Mouse (Mus musculus) hindbrain, embryonic 14.5 days (tissue): ENCODE results near the gene AC161166.1. TPM values are rescaled to one million over a fixed set of nuclear protein-coding genes. Genes with fewer than 3 reads are reported as not detected.
"Not testable (repeated sequence)": the region's sequence is repeated elsewhere in the genome, so short reads cannot be mapped to it uniquely, and the experiment has no call there.

Experiments
- ATAC-seq: fragments of 200-750 bp; cut with Nextera tagmentation; 2 replicates; pipeline ENCODE4 v1.8.0; 2017; ENCODE audit warnings: moderate number of reproducible peaks, mild to moderate bottlenecking, moderate TSS enrichment, moderate library complexity; ENCODE audit not compliant: low FRiP score
- DNase-seq: peaks from one replicate; pipeline ENCODE4 v3.0.0-alpha.2; 2015; ENCODE audit warnings: low spot score
- H3K27ac ChIP-seq: fragments of 300-500 bp; sonication (generic); 2 replicates; pipeline ENCODE4 v1.5.1; 2014; ENCODE audit warnings: mild to moderate bottlenecking, moderate library complexity
- H3K27me3 ChIP-seq: fragments of 300-500 bp; sonication (generic); 2 replicates; pipeline ENCODE4 v1.6.1; 2014; ENCODE audit warnings: mild to moderate bottlenecking, low read length, mixed read lengths; ENCODE audit not compliant: control insufficient read depth, insufficient read depth
- H3K36me3 ChIP-seq: fragments of 300-500 bp; sonication (generic); replicated peaks from 2 replicates; pipeline ENCODE4 v1.6.1; 2014; ENCODE audit not compliant: control insufficient read depth, insufficient read depth
- H3K4me1 ChIP-seq: fragments of 300-500 bp; sonication (generic); replicated peaks from 2 replicates; pipeline ENCODE4 v1.6.1; 2014; ENCODE audit warnings: antibody characterized with exemption, low read length, mixed read lengths; ENCODE audit not compliant: control insufficient read depth, insufficient read depth
- H3K4me2 ChIP-seq: fragments of 300-500 bp; sonication (generic); replicated peaks from 2 replicates; pipeline ENCODE4 v1.6.1; 2014; ENCODE audit warnings: mild to moderate bottlenecking, moderate library complexity
- H3K4me3 ChIP-seq: fragments of 300-500 bp; sonication (generic); replicated peaks from 2 replicates; pipeline ENCODE4 v1.5.1; 2014; ENCODE audit warnings: mild to moderate bottlenecking, low read length
- H3K9ac ChIP-seq: fragments of 300-500 bp; sonication (generic); 2 replicates; pipeline ENCODE4 v1.6.1; 2014
- H3K9me3 ChIP-seq: fragments of 300-500 bp; sonication (generic); 2 replicates; pipeline ENCODE4 v1.6.1; 2016; ENCODE audit warnings: low read length; ENCODE audit not compliant: control insufficient read depth
- WGBS: fragments of 180-500 bp; shearing (Covaris S2); extraction: QIAGEN DNeasy Blood & Tissue Kit; methylation state at CpG from one replicate; pipeline ENCODE4 v1.1.7; 2014; 5-methylcytosine and 5-hydroxymethylcytosine counted together
- polyA plus RNA-seq: library from polyadenylated mRNA; unstranded; fragments of >200 nt; fragmentation: Nextera tagmentation; extraction: Ambion mirVana; gene quantifications from 2 replicates; pipeline ENCODE4 v1.2.1, GENCODE M21; 2014

The AC161166.1 gene
- polyA plus RNA-seq, 1 experiment from 2014 or later: 0.98 TPM

DNA sequence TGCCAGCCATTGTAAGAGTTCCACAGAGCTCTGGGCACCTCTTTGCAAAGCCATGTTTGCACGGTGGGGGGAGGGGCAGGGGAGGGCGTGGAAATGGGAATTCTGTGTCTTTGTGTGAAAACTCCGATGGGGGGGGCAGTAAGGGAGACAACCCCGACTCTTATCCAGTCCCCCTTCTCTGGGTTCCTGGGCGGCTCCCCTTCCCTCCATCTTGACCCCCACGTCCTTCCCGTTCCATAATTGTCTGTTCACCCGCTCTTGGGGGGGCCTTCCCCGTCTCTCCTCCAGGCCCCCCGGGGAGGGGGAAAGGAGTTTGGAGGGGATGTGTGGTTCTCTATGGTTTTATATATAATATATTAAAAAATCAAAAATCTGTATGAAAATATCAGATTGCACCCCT, 8.3 kb downstream of the AC161166.1 start:
- Histone ChIP-seq H3K4me2 (no peak overlapping the region), H3K36me3 (peaks cover 46% of the 10 kb centered on the region), H3K9me3 (no peaks in the 10 kb centered on the region), H3K4me1 (peaks cover 22% of the 10 kb centered on the region), H3K4me3 (no peak overlapping the region), H3K27ac (no peak overlapping the region), H3K9ac (no peak overlapping the region), H3K27me3 (no peaks in the 10 kb centered on the region)
- no peak for DNase-seq
- ATAC-seq: no peak
- 18% methylated on average over 10 of the region's 10 CpGs for WGBS

DNA sequence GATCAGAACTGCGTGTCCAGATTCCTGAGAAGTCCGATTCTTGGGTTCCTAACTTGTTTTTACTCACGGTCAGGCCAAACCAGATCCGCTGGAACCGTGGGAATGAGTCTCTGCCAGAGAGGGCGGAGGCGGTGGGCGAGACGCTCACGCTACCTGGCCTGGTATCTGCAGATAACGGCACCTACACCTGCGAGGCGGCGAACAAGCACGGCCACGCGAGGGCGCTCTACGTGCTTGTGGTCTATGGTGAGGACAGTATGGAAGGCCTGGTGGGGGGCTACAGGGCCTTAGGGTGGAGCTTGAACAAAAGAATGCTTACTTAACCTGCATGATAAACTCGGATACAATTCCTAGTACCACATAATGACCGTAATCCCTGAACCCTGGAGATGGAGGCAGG, 10.8 kb downstream of the AC161166.1 start:
- Histone ChIP-seq H3K27me3 (no peaks in the 10 kb centered on the region), H3K4me2 (no peak overlapping the region), H3K4me3 (no peak overlapping the region), H3K9me3 (no peaks in the 10 kb centered on the region), H3K27ac (no peak overlapping the region), H3K36me3 (peaks cover 48% of the 10 kb centered on the region), H3K4me1 (peaks cover 16% of the 10 kb centered on the region), H3K9ac (no peak overlapping the region)
- 58% methylated on average over 21 of the region's 21 CpGs for WGBS
- no peak for DNase-seq
- no peak for ATAC-seq

DNA sequence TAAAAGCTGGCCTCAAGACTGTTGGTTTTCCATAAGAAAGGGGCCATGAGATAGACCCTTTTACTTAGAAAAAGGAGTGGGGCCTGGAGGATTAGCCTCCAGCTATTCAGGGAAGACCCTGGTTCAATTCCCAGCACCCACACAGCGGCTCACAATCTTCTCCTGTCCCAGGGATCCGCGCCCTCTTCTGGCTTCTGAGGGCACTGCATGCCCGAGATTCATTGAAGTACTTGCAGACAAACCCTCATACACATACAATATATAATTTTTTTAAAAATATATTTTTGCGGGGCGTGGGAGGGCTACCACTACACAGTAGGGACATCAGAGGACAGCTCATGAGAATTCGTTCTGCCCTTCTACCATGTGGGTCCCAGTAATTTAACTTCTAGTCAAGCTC, 11.3 kb downstream of the AC161166.1 start:
- peaks cover 48% of the 10 kb centered on the region for H3K36me3 ChIP-seq

DNA sequence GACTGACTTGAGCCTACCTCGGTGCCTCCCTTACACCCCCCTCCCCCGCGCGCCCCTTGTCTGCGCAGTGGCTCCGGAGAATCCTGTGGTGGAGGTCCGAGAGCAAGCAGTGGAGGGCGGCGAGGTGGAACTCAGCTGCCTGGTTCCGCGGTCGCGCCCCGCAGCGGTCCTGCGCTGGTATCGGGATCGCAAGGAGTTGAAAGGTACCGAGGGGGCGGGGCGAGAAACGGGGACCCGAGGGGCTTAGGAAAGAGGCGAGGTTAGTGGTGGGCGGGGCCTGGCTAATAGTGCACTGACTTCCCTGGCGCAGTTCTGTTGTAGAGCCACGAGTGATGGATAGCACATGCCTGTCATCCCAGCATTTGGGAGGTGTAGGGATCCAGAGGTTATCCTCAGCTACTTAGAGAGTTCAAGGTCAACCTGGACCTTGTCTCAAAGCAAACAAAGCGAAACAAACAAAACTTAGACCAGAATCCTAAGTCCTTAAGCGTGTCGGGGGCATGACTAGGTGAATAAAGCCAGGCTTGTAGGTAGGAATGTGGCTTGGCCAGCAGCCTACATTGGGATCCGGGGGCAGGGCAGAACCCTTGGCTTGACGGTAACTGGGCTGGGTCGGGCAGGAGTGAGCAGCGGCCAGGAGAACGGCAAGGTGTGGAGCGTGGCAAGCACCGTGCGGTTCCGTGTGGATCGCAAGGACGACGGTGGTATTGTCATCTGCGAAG, 12.2 kb downstream of the AC161166.1 start:
- H3K4me1 ChIP-seq: peaks cover 3% of the 10 kb centered on the region; the same call in 1 of the 2 replicates
- H3K9ac ChIP-seq: no peak overlapping the region
- DNase-seq (no peak), ATAC-seq (no peak)
- peaks cover 48% of the 10 kb centered on the region for H3K36me3 ChIP-seq
- H3K9me3 ChIP-seq: no peaks in the 10 kb centered on the region
- WGBS: 20% methylated on average over 43 of the region's 43 CpGs
- no peak overlapping the region for H3K4me2 ChIP-seq
- H3K27ac ChIP-seq: no peak overlapping the region
- H3K27me3 ChIP-seq: no peaks in the 10 kb centered on the region
- H3K4me3 ChIP-seq: no peak overlapping the region

More for the DNA sequence above, 11.3 kb downstream of the AC161166.1 start:
- Histone ChIP-seq H3K9ac (no peak overlapping the region), H3K4me2 (no peak overlapping the region), H3K27me3 (no peaks in the 10 kb centered on the region), H3K4me1 (peaks cover 12% of the 10 kb centered on the region), H3K4me3 (no peak overlapping the region), H3K9me3 (no peaks in the 10 kb centered on the region), H3K27ac (no peak overlapping the region)
- ATAC-seq (no peak), DNase-seq (no peak)
- WGBS: 34% methylated on average over 7 of the region's 7 CpGs

DNA sequence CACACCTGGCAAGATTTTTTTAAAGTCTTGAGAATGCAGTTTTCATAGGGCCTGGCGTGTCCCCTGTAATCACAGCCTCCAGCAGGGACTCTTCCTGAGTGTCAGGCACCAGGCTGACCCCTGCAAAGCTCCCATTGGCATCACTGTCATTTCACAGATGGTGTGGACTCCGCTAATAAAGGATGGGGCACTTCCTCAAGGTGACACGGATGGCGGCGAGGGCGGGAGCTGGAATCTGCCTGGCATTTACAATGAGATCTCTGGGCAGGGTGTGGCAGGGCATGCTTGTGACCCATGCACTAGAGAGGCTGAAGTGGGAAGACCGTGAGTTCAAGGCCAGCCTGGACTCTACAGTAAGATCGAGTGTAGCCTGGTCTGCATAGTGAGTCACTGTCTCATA, 24.0 kb downstream of the AC161166.1 start:
- Histone ChIP-seq H3K4me2 (no peak overlapping the region), H3K27ac (no peak overlapping the region), H3K9me3 (no peaks in the 10 kb centered on the region), H3K27me3 (no peaks in the 10 kb centered on the region), H3K9ac (no peak overlapping the region), H3K4me1 (peaks cover 43% of the 10 kb centered on the region), H3K4me3 (no peak overlapping the region), H3K36me3 (peaks cover 29% of the 10 kb centered on the region)
- ATAC-seq (no peak), DNase-seq (no peak)
- WGBS: 75% methylated on average over 8 of the region's 8 CpGs

DNA sequence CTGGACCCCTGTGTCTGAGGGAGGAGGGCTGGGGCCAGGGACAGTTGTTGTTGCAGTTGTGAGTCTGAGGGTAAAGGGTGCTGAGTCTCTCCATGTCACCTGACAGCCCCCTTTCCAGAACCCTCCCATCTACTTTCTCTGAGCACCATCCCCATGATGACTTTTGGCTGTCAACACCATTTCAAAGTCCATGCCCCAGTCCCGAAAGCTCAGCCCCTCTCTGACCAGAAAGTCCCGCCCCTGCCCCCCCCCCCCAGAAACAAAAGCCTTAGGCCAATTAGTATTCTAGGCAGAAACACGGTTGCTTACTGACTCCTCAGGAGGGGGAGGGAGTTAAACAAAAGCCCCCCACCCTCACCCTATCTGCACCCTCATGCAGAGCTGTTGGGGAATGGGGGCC, 24.9 kb downstream of the AC161166.1 start:
- Histone ChIP-seq H3K4me1 (peaks cover 49% of the 10 kb centered on the region), H3K36me3 (peaks cover 26% of the 10 kb centered on the region)
- 25% methylated on average over 2 of the region's 3 CpGs for WGBS

DNA sequence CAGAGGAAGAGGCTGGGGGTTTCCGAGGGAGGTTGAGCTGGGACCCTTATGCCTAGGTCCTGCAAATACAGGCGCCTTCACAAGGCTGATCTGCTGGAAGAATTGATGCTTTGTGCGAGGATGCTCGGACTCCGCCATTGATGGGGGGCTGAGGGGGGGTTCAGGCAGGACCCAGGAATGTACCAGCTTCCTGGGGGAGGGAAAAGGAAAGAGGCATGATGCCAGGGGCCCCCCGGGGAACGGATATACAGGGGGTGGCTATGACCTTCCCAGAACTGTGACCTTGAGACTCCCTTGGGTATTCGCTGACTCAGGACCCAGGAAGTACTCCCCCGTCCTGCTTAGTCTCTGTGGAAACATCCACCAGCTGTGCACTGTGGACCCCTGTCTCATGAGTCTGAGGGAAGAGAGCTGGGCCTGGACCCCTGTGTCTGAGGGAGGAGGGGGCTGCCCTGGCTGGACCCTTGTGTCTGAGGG, 25.6 kb downstream of the AC161166.1 start:
- ATAC-seq (peak; percentile 49), DNase-seq (no peak)
- WGBS: 37% methylated on average over 9 of the region's 9 CpGs
- Histone ChIP-seq H3K9ac (peak overlapping the region; percentile 52; the same call in 1 of the 2 replicates), H3K36me3 (peaks cover 19% of the 10 kb centered on the region), H3K27ac (peak overlapping the region; percentile 77), H3K27me3 (no peaks in the 10 kb centered on the region), H3K4me2 (peak overlapping the region; percentile 76), H3K9me3 (no peaks in the 10 kb centered on the region), H3K4me1 (peaks cover 49% of the 10 kb centered on the region), H3K4me3 (peak overlapping the region; percentile 20)

More for the DNA sequence above, 24.9 kb downstream of the AC161166.1 start:
- H3K9me3 ChIP-seq: no peaks in the 10 kb centered on the region
- no peak overlapping the region for H3K9ac ChIP-seq
- H3K4me2 ChIP-seq: peak overlapping the region; percentile 76
- H3K27me3 ChIP-seq: no peaks in the 10 kb centered on the region
- peak overlapping the region; percentile 77 for H3K27ac ChIP-seq
- no peak overlapping the region for H3K4me3 ChIP-seq
- ATAC-seq: peak; percentile 5; the same call in 1 of the 2 replicates
- no peak for DNase-seq

DNA sequence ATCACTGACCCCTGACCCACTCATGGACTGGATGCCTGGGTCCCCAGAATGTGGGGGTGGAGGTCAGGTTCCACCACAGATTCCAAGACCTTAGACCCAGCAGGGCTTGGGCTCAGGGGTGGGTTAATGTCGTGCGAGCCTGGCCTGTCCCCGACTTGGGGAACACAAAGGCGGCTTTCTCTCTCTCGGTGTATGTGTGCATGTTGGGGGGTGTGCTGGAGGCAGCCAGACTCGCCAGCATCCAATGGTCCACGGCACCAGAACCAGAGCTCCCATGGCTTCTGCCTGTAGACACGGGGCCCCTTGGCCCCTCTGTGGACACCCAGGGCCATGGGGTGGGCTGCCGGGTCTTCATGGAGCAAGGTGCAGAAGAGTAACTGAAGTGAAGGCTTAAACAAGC, 26.8 kb downstream of the AC161166.1 start:
- Histone ChIP-seq H3K4me3 (peak overlapping the region; percentile 20), H3K9ac (peak overlapping the region; percentile 52), H3K4me1 (peaks cover 56% of the 10 kb centered on the region), H3K4me2 (peak overlapping the region; percentile 76), H3K27me3 (no peaks in the 10 kb centered on the region), H3K27ac (peak overlapping the region; percentile 77), H3K9me3 (no peaks in the 10 kb centered on the region), H3K36me3 (peaks cover 15% of the 10 kb centered on the region; the same call in 1 of the 2 replicates)
- 75% methylated on average over 9 of the region's 9 CpGs for WGBS
- ATAC-seq (no peak), DNase-seq (no peak)

DNA sequence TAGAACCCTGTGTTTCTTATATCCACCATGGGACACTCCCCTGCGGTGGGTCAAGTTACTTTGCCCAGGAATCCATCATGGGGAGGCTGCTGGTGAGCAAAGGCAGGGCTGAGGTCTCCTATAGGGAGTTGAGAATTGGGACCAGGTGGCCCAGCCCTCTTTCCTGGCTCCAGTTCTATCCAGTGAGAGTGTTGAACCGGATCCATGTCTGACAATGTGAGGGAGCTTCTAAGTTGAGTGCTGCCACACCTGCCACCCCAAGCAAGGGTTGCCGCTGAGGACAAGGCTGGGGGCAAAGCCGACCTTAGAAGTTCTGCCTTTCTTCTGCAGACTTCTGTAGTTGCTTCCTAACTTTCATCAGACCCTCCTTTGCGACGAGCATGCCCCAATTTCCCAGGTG, 29.0 kb downstream of the AC161166.1 start:
- not testable (repeated sequence) for H3K36me3 ChIP-seq, H3K9me3 ChIP-seq, DNase-seq, H3K27me3 ChIP-seq, H3K27ac ChIP-seq, ATAC-seq
- H3K4me1 ChIP-seq: peaks cover 65% of the 10 kb centered on the region
- H3K9ac ChIP-seq: peak overlapping the region; percentile 93
- peak overlapping the region; percentile 76 for H3K4me2 ChIP-seq
- H3K4me3 ChIP-seq: peak overlapping the region; percentile 84
- WGBS: 50% methylated on average over 6 of the region's 6 CpGs
